Mouse (Mus musculus): ENCODE results near the gene Olfr462. TPM values are rescaled to one million over a fixed set of nuclear protein-coding genes. Genes with fewer than 3 reads are reported as not detected.

Olfr462 gene
- polyA plus RNA-seq, 1 experiment from 2014 or later: not detected

DNA sequence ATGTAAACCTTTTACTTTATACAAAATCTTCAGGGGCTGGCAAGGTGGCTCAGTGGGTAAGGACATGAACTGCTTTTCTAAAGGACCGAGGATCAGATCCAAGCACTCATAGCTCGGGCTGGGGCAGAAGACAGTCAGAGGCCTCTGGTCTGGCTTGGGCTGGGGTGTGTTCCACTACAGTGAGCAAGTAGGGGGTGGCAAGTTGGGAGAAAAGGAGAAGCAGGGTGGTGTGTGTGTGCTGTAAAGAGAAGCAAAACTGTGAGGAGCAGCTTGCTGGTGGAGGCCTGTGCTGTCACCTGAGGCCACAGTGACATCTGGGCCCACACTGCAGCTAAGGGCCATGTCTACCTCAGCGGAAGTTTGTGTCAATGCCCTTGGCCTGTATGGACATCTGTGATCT is 50.6 kb downstream of the Olfr462 start:
- H3K36me3 ChIP-seq: no peaks in the 10 kb centered on the region
- WGBS: 84% methylated on average over 3 of the region's 3 CpGs
- no peak overlapping the region for H3K9ac ChIP-seq
- no peak overlapping the region for H3K4me2 ChIP-seq
- H3K4me3 ChIP-seq: no peak overlapping the region
- ATAC-seq (ENCODE audit: insufficient number of reproducible peaks, low FRiP score, low TSS enrichment, low read depth): no peak
- H3K27me3 ChIP-seq: no peaks in the 10 kb centered on the region
- H3K9me3 ChIP-seq: no peaks in the 10 kb centered on the region
- H3K27ac ChIP-seq: no peak overlapping the region
- H3K4me1 ChIP-seq: no peaks in the 10 kb centered on the region

- H3K27ac ChIP-seq: no peak overlapping the region
- no peaks in the 10 kb centered on the region for H3K9me3 ChIP-seq
- WGBS: 74% methylated on average over 8 of the region's 8 CpGs
- H3K9ac ChIP-seq: no peak overlapping the region
- no peak overlapping the region for H3K4me2 ChIP-seq
- no peaks in the 10 kb centered on the region for H3K36me3 ChIP-seq
- H3K27me3 ChIP-seq: no peaks in the 10 kb centered on the region
- H3K4me1 ChIP-seq: no peaks in the 10 kb centered on the region
- H3K4me3 ChIP-seq: no peak overlapping the region
- ATAC-seq (ENCODE audit: insufficient number of reproducible peaks, low FRiP score, low TSS enrichment, low read depth): no peak
Measured at GRCm38 (mm10) chr11:87840676-87841075, 51.4 kb downstream of the Olfr462 start.

Other genes with a start within 250 kb of the Olfr462 start
- 7.8 and 9.3 TPM in 2 replicates for gene Rnf43, start 229.5 kb downstream of the Olfr462 start, polyA plus RNA-seq (2015; fragmentation: Nextera tagmentation; extraction: Ambion mirVana)
- 135 and 155 TPM in 2 replicates for gene Supt4a, start 154.7 kb downstream of the Olfr462 start, polyA plus RNA-seq (2015; fragmentation: Nextera tagmentation; extraction: Ambion mirVana)
- gene Tspoap1, start 131.7 kb downstream of the Olfr462 start, polyA plus RNA-seq (2015; fragmentation: Nextera tagmentation; extraction: Ambion mirVana): 1.4 and 1.5 TPM in 2 replicates
- 1.1 and 1.5 TPM in 2 replicates for gene Mpo, start 98.7 kb downstream of the Olfr462 start, polyA plus RNA-seq (2015; fragmentation: Nextera tagmentation; extraction: Ambion mirVana)
- gene Lpo, start 64.0 kb downstream of the Olfr462 start, polyA plus RNA-seq (2015; fragmentation: Nextera tagmentation; extraction: Ambion mirVana): 0.11 and 0.12 TPM in 2 replicates
- 15.5 and 16.8 TPM in 2 replicates for gene Mks1, start 39.1 kb downstream of the Olfr462 start, polyA plus RNA-seq (2015; fragmentation: Nextera tagmentation; extraction: Ambion mirVana)
- gene Epx, start 16.7 kb downstream of the Olfr462 start, polyA plus RNA-seq (2015; fragmentation: Nextera tagmentation; extraction: Ambion mirVana): 0.10 and 0.29 TPM in 2 replicates
- not detected in 2 replicates for gene Olfr463, start 5.1 kb upstream of the Olfr462 start, polyA plus RNA-seq (2015; fragmentation: Nextera tagmentation; extraction: Ambion mirVana)
- gene Olfr464, start 28.7 kb upstream of the Olfr462 start, polyA plus RNA-seq (2015; fragmentation: Nextera tagmentation; extraction: Ambion mirVana): not detected in 2 replicates
- gene Dynll2, start 95.3 kb upstream of the Olfr462 start, polyA plus RNA-seq (2015; fragmentation: Nextera tagmentation; extraction: Ambion mirVana): 14.8 and 17.0 TPM in 2 replicates
- 208 and 244 TPM in 2 replicates for gene Srsf1, start 155.1 kb upstream of the Olfr462 start, polyA plus RNA-seq (2015; fragmentation: Nextera tagmentation; extraction: Ambion mirVana)
- 31.9 and 35.6 TPM in 2 replicates for gene Vezf1, start 176.0 kb upstream of the Olfr462 start, polyA plus RNA-seq (2015; fragmentation: Nextera tagmentation; extraction: Ambion mirVana)
- gene Cuedc1, start 205.8 kb upstream of the Olfr462 start, polyA plus RNA-seq (2015; fragmentation: Nextera tagmentation; extraction: Ambion mirVana): 28.1 and 32.1 TPM in 2 replicates